Mouse (Mus musculus): ENCODE data around the gene Gm5155. TPM values are rescaled to one million over a fixed set of nuclear protein-coding genes. Genes with fewer than 3 reads are reported as not detected.
"Not testable (repeated sequence)": the region's sequence is repeated elsewhere in the genome, so short reads cannot be mapped to it uniquely, and the experiment has no call there.

Gm5155 gene
- polyA plus RNA-seq (2015; fragmentation: Nextera tagmentation; extraction: Ambion mirVana): not detected in 2 replicates

DNA sequence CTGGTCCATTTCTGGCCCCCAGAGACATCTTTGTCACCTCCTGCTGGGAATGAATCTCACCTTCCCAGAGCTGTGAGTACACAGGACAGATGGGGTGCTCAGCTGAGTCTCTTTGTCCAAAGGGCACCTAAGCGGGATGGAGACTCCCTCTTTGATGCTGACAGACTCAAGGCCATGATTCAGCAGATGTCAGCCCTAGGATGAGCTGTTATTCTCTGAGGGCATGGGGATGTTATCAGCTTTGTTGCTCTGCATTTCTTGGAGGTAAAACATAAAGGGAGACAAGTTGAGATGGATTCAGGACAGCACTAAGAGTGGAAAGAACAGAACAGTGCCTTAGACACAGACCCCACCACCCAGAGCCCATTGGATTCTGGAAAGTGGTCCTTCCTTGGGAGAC, at the start of gene Gm5155:
Gene Gm5155, plus strand, starts transcription at position 301 of the 400 bp plus-strand sequence.
- Histone ChIP-seq H3K27ac (no peak within 1 kb of the TSS), H3K9ac (no peak within 1 kb of the TSS), H3K4me3 (no peak within 1 kb of the TSS), H3K4me2 (no peak within 1 kb of the TSS), H3K9me3 (peaks cover 26% of the 10 kb centered on the region; the same call in 1 of the 2 replicates), H3K27me3 (replicated peaks) (no peaks in the 10 kb centered on the region), H3K4me1 (no peaks in the 10 kb centered on the region), H3K36me3 (replicated peaks) (no peaks in the 10 kb centered on the region)
- 64% methylated on average over 1 of the region's 1 CpGs for WGBS
- no peak for ATAC-seq (replicated peaks)

DNA sequence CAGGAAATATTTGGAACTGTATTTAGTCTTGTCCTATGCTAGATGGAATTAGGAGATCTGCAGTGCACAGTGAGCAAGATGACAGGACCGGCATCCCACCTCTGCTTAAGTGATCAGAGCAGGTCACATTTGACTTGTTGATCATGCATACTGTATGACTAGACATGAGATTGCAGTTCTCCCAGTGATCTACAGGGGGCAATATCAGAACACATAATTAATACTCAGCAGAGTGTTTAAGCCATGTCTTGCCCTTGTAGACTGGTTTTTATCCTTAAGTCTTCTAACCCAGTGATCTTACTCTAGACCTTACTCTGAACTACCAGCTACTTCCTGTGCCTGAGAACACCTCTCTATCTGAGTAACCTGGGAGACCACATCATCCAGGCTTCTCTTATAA, 791 bp upstream of the Gm5155 start:
- no peaks in the 10 kb centered on the region for H3K27me3 ChIP-seq (replicated peaks)
- ATAC-seq (replicated peaks): no peak
- peaks cover 26% of the 10 kb centered on the region; the same call in 1 of the 2 replicates for H3K9me3 ChIP-seq
- no peak overlapping the region for H3K4me2 ChIP-seq
- no peaks in the 10 kb centered on the region for H3K4me1 ChIP-seq
- 100% methylated on average over 1 of the region's 1 CpGs for WGBS
- H3K4me3 ChIP-seq: no peak overlapping the region
- no peak overlapping the region for H3K27ac ChIP-seq
- H3K9ac ChIP-seq: no peak overlapping the region
- H3K36me3 ChIP-seq (replicated peaks): no peaks in the 10 kb centered on the region

DNA sequence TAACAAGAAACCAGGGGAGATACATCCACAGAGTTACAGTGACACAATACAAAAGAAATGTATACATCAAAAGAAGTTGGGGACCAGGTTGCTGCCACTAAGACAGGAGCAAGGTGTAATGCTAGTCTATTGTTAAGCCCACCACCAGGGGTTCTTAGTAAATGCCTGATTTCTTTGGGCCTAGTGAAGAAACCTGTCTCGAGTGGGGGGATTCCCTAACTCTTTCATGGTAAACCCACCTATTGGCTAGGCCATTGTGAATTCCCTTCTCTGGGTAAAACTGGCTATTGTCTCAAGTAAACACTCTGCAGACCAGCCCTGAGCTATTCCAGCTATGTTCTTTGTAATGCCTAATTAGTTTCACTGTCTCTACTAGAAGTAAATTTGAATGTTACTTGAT, 23.8 kb downstream of the Gm5155 start:
- H3K4me2 ChIP-seq; H3K27me3 ChIP-seq (replicated peaks); H3K4me3 ChIP-seq; ATAC-seq (replicated peaks); H3K27ac ChIP-seq; H3K4me1 ChIP-seq; H3K9ac ChIP-seq; H3K36me3 ChIP-seq (replicated peaks): not testable (repeated sequence)
- peaks cover 29% of the 10 kb centered on the region; the same call in 1 of the 2 replicates for H3K9me3 ChIP-seq
- WGBS: 76% methylated on average over 1 of the region's 1 CpGs

DNA sequence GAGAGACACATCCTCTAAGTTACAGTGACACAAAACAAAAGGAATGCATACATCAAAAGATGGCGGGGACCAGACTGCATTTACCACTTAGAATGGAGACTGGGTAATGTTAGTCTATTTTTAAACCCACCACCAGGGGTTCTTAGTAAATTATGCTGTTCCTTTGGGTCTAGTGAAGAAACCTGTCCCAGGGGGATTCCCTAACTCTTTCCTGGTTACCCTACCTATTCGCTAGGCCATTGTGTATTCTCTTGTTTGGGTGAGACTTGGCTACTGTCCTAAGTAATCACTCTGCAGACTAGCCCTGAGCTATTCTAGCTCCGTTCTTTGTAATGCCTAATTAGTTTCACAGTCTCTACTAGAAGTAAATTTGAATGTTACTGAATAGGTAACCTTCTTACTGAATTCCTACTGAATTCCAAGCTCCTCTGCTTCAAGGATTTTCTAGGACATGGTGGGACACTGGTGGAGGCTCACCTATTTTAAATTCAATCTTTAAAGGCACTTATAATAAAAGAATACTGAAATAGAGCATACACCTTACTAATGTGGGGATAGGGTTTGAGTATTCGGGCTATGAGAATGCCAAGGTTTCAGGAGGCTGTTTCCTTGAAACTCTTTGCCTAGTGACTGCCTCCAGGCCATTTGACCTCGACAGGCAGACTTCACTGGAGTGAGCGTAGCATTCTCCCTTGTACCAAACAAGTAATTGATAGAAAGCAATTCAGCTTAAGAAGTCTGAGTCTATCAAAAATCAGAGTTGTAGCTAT, 31.8 kb downstream of the Gm5155 start:
- Histone ChIP-seq H3K27me3 (replicated peaks) (no peaks in the 10 kb centered on the region), H3K9ac (no peak overlapping the region), H3K4me2 (no peak overlapping the region), H3K36me3 (replicated peaks) (no peaks in the 10 kb centered on the region), H3K27ac (no peak overlapping the region), H3K4me3 (no peak overlapping the region), H3K4me1 (no peaks in the 10 kb centered on the region), H3K9me3 (peaks cover 20% of the 10 kb centered on the region)
- no peak for ATAC-seq (replicated peaks)
- WGBS: 69% methylated on average over 6 of the region's 6 CpGs

Other genes with a start within 250 kb of the Gm5155 start
- gene Ceacam5, start 158.5 kb upstream of the Gm5155 start, polyA plus RNA-seq (2015; fragmentation: Nextera tagmentation; extraction: Ambion mirVana): not detected in 2 replicates
- not detected in 2 replicates for gene Ceacam14, start 59.1 kb upstream of the Gm5155 start, polyA plus RNA-seq (2015; fragmentation: Nextera tagmentation; extraction: Ambion mirVana)
- gene Ceacam11, start 100.4 kb downstream of the Gm5155 start, polyA plus RNA-seq (2015; fragmentation: Nextera tagmentation; extraction: Ambion mirVana): not detected in 2 replicates
- gene Ceacam13, start 138.1 kb downstream of the Gm5155 start, polyA plus RNA-seq (2015; fragmentation: Nextera tagmentation; extraction: Ambion mirVana): not detected in 2 replicates
- gene Ceacam12, start 194.2 kb downstream of the Gm5155 start, polyA plus RNA-seq (2015; fragmentation: Nextera tagmentation; extraction: Ambion mirVana): not detected in 2 replicates